Mouse (Mus musculus) neural tube, embryonic 12.5 days (tissue): ENCODE measurements around the gene Atf7ip. TPM values are rescaled to one million over a fixed set of nuclear protein-coding genes. Genes with fewer than 3 reads are reported as not detected.
"Not testable (repeated sequence)": the region's sequence is repeated elsewhere in the genome, so short reads cannot be mapped to it uniquely, and the experiment has no call there.

Experiments
- ATAC-seq: fragments of 200-750 bp; cut with Nextera tagmentation; 2 replicates; pipeline ENCODE4 v1.8.0; 2017; ENCODE audit warnings: low read depth, mild to moderate bottlenecking, moderate TSS enrichment, moderate library complexity; ENCODE audit not compliant: low FRiP score
- H3K27ac ChIP-seq: fragments of 300-500 bp; sonication (generic); 2 replicates; pipeline ENCODE4 v1.5.1; 2016
- H3K27me3 ChIP-seq: fragments of 300-500 bp; sonication (generic); replicated peaks from 2 replicates; pipeline ENCODE4 v1.6.1; 2016; ENCODE audit warnings: mild to moderate bottlenecking
- H3K36me3 ChIP-seq: fragments of 300-500 bp; sonication (generic); 2 replicates; pipeline ENCODE4 v1.6.1; 2016; ENCODE audit warnings: mild to moderate bottlenecking
- H3K4me1 ChIP-seq: fragments of 300-500 bp; sonication (generic); 2 replicates; pipeline ENCODE4 v1.6.1; 2016
- H3K4me2 ChIP-seq: fragments of 300-500 bp; sonication (generic); replicated peaks from 2 replicates; pipeline ENCODE4 v1.6.1; 2016; ENCODE audit warnings: mild to moderate bottlenecking
- H3K4me3 ChIP-seq: fragments of 300-500 bp; sonication (generic); 2 replicates; pipeline ENCODE4 v1.5.1; 2016
- H3K9ac ChIP-seq: fragments of 300-500 bp; sonication (generic); 2 replicates; pipeline ENCODE4 v1.6.1; 2016; ENCODE audit warnings: mild to moderate bottlenecking
- H3K9me3 ChIP-seq: fragments of 300-500 bp; sonication (generic); 2 replicates; pipeline ENCODE4 v1.6.1; 2016; ENCODE audit warnings: mild to moderate bottlenecking
- WGBS: fragments of 180-500 bp; shearing (Covaris S2); methylation state at CpG from one replicate; pipeline ENCODE4 v1.1.7; 2016; 5-methylcytosine and 5-hydroxymethylcytosine counted together
- polyA plus RNA-seq: library from polyadenylated mRNA; unstranded; fragments of >200 nt; fragmentation: Nextera tagmentation; extraction: Ambion mirVana; gene quantifications from 2 replicates; pipeline ENCODE4 v1.2.1, GENCODE M21; 2016

Gene Atf7ip
- polyA plus RNA-seq = 49.2 and 56.4 TPM in 2 replicates

DNA sequence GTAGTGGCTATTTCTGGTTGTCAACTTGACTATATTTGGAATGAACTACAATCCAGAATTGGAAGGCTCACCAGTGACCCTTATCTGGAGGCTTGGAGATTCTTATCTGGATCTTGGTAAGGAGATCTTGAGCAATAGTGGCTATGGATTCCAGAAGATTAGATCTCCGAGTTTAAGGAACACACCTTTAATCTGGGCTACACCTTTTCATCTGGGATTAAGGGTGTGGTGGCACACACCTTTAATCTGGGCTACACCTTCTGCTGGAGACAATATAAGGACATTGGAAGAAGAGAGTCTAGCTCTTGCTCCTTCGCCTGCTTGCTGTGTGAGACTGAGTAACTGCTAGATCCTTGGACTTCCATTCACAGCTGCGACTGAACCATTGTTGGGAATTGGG lies at the start of gene Atf7ip:
Gene Atf7ip (plus strand): TSS at position 301 of the 400 bp plus-strand sequence.
- WGBS = 89% methylated on average over 3 of the region's 3 CpGs
- H3K9ac ChIP-seq = not testable (repeated sequence)

DNA sequence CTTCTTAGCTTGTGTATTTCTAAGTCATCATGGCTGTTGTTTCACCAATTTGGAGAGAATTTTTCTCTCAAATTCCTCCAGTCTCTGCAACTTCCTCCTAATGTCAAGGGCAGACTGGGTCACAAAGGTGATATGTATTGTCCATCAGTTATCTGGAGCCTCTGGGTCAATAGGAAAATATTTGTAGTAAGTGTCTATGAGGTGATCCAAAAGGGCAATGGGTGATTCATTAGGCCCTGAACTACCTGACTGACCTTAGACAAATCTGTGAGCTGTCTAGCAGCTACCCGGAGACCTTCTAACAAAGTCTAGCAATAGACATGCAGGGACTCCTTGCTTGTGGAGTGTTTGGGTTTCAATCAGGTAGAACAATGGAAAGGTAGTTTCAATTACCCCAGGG lies 49.7 kb upstream of the Atf7ip start:
- H3K9me3 ChIP-seq = no peaks in the 10 kb centered on the region
- H3K27ac ChIP-seq = no peak overlapping the region
- H3K9ac ChIP-seq = no peak overlapping the region
- H3K4me1 ChIP-seq = no peaks in the 10 kb centered on the region
- no peaks in the 10 kb centered on the region for H3K36me3 ChIP-seq
- no peak overlapping the region for H3K4me3 ChIP-seq
- H3K27me3 ChIP-seq = no peaks in the 10 kb centered on the region
- no peak overlapping the region for H3K4me2 ChIP-seq
- 97% methylated on average over 1 of the region's 1 CpGs for WGBS
- no peak for ATAC-seq

More for the DNA sequence above, at the start of gene Atf7ip:
- H3K9me3 ChIP-seq, H3K4me2 ChIP-seq, H3K27me3 ChIP-seq, ATAC-seq, H3K4me1 ChIP-seq, H3K27ac ChIP-seq, H3K4me3 ChIP-seq, H3K36me3 ChIP-seq: not testable (repeated sequence)

DNA sequence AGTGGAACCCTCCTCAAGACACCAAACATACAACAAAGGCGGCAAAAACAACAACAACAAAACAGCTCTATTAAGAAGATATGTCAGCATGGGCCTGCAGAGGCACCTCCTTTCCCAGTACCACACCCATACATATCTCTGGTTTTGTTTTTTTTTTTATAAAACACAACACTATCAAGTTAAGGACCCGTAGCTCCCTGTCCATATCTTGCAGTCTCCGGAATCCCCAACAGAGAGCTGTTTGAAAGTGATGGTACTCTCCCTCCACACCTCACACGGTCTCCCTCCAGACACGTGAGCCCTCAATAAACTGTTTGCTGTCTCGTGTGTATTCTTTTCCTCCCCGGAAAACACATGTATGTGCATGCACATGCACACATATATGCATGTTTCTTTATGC lies 46.8 kb upstream of the Atf7ip start:
- H3K36me3 ChIP-seq = no peaks in the 10 kb centered on the region
- H3K27me3 ChIP-seq = no peaks in the 10 kb centered on the region
- no peak overlapping the region for H3K4me2 ChIP-seq
- H3K27ac ChIP-seq = no peak overlapping the region
- H3K4me1 ChIP-seq = no peaks in the 10 kb centered on the region
- 91% methylated on average over 7 of the region's 7 CpGs for WGBS
- H3K9ac ChIP-seq = no peak overlapping the region
- H3K9me3 ChIP-seq = no peaks in the 10 kb centered on the region
- no peak for ATAC-seq
- no peak overlapping the region for H3K4me3 ChIP-seq

DNA sequence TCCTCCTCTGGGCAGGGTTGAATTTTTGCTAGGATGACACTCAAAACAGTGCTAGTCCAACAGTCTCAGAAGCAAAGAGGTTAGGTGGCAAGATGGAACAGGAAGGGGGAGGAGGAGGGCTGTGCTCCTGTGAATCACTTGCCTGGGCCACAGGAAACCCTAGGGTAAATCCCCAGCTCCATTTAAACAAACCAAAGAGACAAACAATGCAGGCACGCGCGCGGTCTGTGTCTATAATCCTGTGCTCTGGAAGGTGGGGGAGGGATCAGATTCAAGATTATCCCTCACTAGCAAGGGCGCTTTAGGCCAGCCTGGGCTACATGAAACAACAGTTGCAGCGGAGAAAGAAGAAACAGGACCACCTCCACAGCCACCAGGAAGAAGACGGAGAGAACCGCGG lies 42.5 kb upstream of the Atf7ip start:
- 75% methylated on average over 9 of the region's 9 CpGs for WGBS
- Histone ChIP-seq H3K4me1 (no peaks in the 10 kb centered on the region), H3K4me3 (no peak overlapping the region), H3K36me3 (no peaks in the 10 kb centered on the region), H3K9me3 (no peaks in the 10 kb centered on the region), H3K27ac (no peak overlapping the region), H3K4me2 (no peak overlapping the region), H3K9ac (no peak overlapping the region), H3K27me3 (no peaks in the 10 kb centered on the region)
- ATAC-seq = no peak

DNA sequence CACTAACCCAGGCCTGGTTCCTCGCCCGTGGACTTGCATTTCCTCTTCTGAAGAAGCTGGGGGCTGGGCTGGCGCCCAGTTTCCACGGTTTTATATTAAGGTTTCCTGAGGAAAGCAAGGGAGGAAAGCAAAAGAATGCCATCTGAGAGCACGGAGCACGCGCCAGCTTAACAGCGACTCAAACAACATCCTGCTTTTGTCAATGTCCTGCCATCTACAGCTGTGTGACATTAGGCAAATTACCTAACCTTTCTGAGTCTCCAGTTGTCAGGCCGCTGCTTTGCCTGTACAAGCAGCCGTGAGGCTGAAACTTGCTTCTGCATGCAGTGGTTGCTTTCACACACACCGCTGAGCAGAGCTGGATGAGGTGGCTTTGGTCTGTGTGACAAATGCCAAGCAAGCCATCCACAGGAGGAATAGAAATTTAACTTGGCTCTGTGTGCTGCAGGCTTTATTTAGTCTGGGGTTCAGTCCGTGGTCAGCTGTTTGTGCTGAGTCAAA lies 41.8 kb upstream of the Atf7ip start:
- no peaks in the 10 kb centered on the region for H3K9me3 ChIP-seq
- H3K4me1 ChIP-seq = 0 out of 2 replicates have a peak, but pooled peaks cover 4% of the 10 kb centered on the region
- no peak for ATAC-seq
- no peaks in the 10 kb centered on the region for H3K36me3 ChIP-seq
- 78% methylated on average over 12 of the region's 12 CpGs for WGBS
- H3K27ac ChIP-seq = no peak overlapping the region
- H3K4me2 ChIP-seq = no peak overlapping the region
- H3K4me3 ChIP-seq = no peak overlapping the region
- no peaks in the 10 kb centered on the region for H3K27me3 ChIP-seq
- no peak overlapping the region for H3K9ac ChIP-seq

DNA sequence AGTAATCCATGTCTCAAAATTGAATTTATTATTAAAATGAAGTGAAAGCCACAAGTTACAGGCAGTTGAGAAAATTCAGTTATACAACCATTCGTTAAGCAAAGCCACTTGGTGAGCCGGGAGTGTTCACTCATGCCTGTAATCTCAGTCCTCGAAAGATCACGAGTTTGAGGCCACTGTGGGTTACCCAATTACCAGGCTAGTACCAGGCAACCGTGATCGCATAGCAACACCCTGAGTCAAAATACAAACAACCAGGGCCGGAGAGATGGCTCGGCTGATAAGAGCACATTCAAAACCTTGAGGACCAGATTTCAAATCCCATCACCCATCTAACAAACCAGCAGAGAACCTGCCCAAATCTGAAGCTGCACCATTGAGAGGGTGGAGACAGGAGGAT lies 40.9 kb upstream of the Atf7ip start:
- H3K4me2 ChIP-seq = no peak overlapping the region
- H3K27ac ChIP-seq = no peak overlapping the region
- ATAC-seq = no peak
- no peak overlapping the region for H3K4me3 ChIP-seq
- WGBS = 92% methylated on average over 8 of the region's 8 CpGs
- no peaks in the 10 kb centered on the region for H3K27me3 ChIP-seq
- H3K36me3 ChIP-seq = no peaks in the 10 kb centered on the region
- H3K4me1 ChIP-seq = peaks cover 6% of the 10 kb centered on the region; the same call in 1 of the 2 replicates
- H3K9me3 ChIP-seq = no peaks in the 10 kb centered on the region
- no peak overlapping the region for H3K9ac ChIP-seq

DNA sequence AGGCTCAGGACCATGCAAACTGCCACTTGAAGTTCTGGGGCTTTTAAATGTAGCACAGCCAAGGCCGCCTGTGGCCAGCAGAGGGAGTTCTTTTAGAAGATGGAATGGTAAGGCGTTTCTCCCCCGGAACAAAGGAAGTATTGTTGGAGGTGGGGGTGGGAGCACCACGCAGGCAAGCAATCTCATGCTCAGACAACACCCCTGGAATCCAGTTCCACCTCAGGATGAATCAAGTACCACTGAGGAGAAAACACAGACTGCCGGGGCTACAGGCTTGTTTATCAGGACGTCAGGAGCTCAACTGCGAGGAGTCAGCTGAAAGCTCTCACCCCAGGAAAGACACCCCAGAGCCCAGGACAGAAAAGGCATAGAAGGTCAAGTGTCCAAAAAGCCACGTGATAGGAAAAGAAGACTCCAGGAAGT lies 40.0 kb upstream of the Atf7ip start:
- no peak overlapping the region for H3K4me3 ChIP-seq
- 32% methylated on average over 8 of the region's 8 CpGs for WGBS
- ATAC-seq = no peak

DNA sequence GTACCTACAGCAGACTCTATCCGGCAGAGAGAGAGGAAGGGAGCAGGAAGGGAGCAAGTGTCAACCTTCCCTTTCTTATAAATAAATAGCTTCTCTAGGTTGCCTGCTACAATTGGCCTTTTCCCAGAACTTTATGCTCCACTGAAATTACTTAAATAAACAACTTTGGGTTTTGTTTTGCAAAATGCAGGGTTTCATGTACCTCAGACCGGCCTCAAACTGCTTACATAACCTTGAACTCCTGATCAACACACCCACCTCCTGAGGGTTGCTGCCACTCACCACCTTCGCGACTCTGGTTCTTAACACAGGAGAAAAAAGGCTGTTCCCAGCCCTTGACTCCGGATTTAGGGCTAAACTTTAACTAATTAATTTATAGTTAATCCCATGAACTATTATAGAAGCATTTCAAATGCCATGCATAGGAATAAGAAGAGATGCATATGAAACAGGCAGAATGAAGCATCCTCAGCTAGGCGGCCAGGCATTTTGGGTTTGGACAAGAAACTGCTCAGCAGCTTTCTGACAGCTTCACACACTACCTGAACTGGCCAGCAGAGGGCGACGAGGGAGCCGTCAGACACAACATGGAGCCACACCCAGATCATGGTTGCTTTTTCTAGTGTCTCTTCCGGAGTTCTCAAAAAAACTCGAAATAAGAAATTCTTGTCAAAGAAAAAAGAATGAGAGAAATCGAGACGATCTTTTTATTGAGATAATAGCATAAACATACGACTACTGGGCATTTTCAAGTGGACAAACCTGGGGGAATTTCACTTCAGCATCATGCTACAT lies 38.8 kb upstream of the Atf7ip start:
- peaks cover 11% of the 10 kb centered on the region; the same call in 1 of the 2 replicates for H3K4me1 ChIP-seq
- no peaks in the 10 kb centered on the region for H3K27me3 ChIP-seq
- H3K4me3 ChIP-seq = no peak overlapping the region
- peak overlapping the region; percentile 88; the same call in 1 of the 2 replicates for H3K27ac ChIP-seq
- H3K9me3 ChIP-seq = no peaks in the 10 kb centered on the region
- no peaks in the 10 kb centered on the region for H3K36me3 ChIP-seq
- no peak overlapping the region for H3K9ac ChIP-seq
- 64% methylated on average over 14 of the region's 14 CpGs for WGBS
- H3K4me2 ChIP-seq = no peak overlapping the region
- no peak for ATAC-seq

More for the DNA sequence above, 40.0 kb upstream of the Atf7ip start:
- Histone ChIP-seq H3K9ac (no peak overlapping the region), H3K4me1 (peaks cover 6% of the 10 kb centered on the region; the same call in 1 of the 2 replicates), H3K27ac (no peak overlapping the region), H3K27me3 (no peaks in the 10 kb centered on the region), H3K4me2 (no peak overlapping the region), H3K9me3 (no peaks in the 10 kb centered on the region), H3K36me3 (no peaks in the 10 kb centered on the region)

DNA sequence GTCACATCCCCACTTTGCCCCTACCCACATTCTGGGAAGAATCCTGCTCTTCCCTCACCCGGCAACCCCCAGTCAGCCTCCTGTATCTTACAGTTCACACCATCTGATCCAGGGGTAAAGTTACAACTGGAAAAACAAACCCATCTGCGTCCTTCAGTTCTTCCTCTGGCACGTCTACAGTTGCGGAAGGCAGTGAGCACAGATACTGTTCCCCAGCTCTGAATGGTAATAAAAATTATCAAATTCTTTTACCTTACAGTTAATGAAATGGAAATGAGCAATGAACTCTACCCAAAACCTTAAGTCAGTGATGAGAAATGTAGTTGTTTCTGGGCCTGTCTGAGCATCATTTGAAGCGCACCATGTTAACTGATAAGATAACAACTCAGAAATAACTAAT lies 38.1 kb upstream of the Atf7ip start:
- Histone ChIP-seq H3K4me3 (no peak overlapping the region), H3K9me3 (no peaks in the 10 kb centered on the region), H3K27ac (peak overlapping the region; percentile 88), H3K36me3 (no peaks in the 10 kb centered on the region), H3K4me1 (peaks cover 11% of the 10 kb centered on the region; the same call in 1 of the 2 replicates), H3K27me3 (no peaks in the 10 kb centered on the region), H3K9ac (no peak overlapping the region), H3K4me2 (no peak overlapping the region)
- WGBS = 68% methylated on average over 5 of the region's 5 CpGs
- ATAC-seq = no peak

DNA sequence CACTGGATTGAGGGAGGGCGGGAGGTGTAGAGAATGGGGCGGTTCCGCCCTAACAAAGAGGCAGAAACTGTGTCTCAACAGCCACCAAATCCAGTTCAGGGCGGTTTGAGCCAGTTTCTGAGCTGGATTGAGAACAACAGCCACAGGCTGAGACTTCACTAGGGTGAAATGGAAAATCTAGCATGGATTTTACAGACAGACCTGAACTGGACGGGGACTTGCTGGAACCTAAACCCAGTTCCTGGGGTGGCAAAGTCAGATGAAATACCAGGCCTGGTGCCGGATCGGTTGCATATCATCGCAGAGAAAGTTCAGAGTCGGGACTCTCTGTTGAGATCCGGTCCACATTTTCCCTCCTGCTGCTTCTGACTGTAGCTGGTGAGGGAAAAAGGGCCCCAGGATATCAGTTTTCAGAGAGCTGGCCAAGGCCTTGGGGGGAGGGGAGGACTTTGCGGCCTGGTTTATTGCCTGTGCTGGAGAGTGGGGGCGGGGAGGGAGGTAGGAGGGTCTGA lies 37.5 kb upstream of the Atf7ip start:
- 4% methylated on average over 12 of the region's 12 CpGs for WGBS
- no peak overlapping the region for H3K4me3 ChIP-seq
- H3K4me2 ChIP-seq = no peak overlapping the region
- H3K27ac ChIP-seq = peak overlapping the region; percentile 88
- no peak overlapping the region for H3K9ac ChIP-seq
- H3K9me3 ChIP-seq = no peaks in the 10 kb centered on the region
- H3K27me3 ChIP-seq = no peaks in the 10 kb centered on the region
- H3K36me3 ChIP-seq = no peaks in the 10 kb centered on the region
- ATAC-seq = peak; percentile 75
- peaks cover 11% of the 10 kb centered on the region; the same call in 1 of the 2 replicates for H3K4me1 ChIP-seq

DNA sequence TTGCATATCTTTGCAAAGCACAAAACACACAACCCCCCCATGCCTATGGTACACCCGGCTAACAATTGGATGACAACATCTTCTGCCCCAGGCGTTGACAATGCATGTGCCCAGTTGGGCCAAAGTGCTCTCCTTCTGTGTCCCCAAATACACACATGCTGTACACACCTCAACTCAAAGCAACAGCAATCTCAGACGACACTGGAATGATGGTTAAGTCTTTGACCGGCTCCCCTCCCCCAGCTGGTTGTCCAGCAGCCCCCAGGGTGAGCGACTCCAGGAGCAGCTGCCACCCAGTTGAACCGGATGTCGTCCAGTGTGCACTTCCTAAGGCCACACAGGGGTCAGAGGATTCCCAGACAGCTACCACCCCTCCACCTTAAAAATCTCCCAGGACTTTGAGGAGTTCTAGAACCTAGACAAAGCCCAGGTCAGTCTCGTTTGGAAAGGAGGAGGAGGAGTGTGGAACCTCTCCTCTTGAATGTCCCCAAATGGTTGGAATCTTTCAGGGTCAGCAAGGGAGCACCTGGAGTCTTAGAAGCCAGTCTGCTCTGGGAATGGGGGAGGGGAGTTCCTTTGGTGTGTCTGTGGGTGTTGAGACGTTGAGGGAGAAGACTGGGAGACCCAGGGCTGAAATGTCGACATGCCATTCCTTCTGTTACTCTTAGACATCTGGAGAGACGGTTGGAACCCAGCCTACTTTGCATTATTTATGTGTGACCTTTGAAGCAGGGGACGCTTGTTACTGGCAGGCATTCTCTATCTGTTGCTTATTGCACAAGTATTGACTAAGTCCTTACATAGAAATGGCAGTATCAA lies 36.8 kb upstream of the Atf7ip start:
- 22% methylated on average over 12 of the region's 12 CpGs for WGBS
- Histone ChIP-seq H3K27ac (peak overlapping the region; percentile 88), H3K9me3 (no peaks in the 10 kb centered on the region), H3K9ac (no peak overlapping the region), H3K4me2 (no peak overlapping the region), H3K27me3 (no peaks in the 10 kb centered on the region), H3K4me3 (no peak overlapping the region), H3K36me3 (no peaks in the 10 kb centered on the region), H3K4me1 (peaks cover 11% of the 10 kb centered on the region; the same call in 1 of the 2 replicates)
- ATAC-seq = peak; percentile 2

DNA sequence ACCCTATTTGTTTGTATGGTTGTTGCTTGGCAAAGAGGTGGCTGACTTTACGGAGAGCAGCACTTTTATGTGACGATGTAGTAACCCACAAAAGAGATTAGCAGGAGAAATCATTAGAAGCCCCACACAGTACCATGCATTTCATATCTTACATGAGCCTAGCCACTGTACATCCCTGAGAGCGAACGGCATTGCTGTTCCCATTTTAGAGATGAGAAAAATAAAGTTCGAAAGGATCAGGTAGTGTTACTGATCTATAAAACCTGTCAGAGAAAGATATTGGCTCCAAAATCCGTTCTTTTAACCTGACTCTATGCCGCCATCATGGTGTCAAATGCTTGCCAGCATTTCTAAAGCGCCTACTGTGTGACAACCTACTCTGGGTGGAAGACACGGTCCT lies 36.2 kb upstream of the Atf7ip start:
- peaks cover 12% of the 10 kb centered on the region; the same call in 1 of the 2 replicates for H3K4me1 ChIP-seq
- no peak overlapping the region for H3K4me3 ChIP-seq
- no peaks in the 10 kb centered on the region for H3K27me3 ChIP-seq
- H3K9ac ChIP-seq = no peak overlapping the region
- no peaks in the 10 kb centered on the region for H3K9me3 ChIP-seq
- H3K27ac ChIP-seq = peak overlapping the region; percentile 96
- no peak for ATAC-seq
- no peak overlapping the region for H3K4me2 ChIP-seq
- WGBS = 70% methylated on average over 9 of the region's 9 CpGs
- no peaks in the 10 kb centered on the region for H3K36me3 ChIP-seq
